Mouse (Mus musculus): ENCODE data around the gene Thbd.

Thbd gene

DNA sequence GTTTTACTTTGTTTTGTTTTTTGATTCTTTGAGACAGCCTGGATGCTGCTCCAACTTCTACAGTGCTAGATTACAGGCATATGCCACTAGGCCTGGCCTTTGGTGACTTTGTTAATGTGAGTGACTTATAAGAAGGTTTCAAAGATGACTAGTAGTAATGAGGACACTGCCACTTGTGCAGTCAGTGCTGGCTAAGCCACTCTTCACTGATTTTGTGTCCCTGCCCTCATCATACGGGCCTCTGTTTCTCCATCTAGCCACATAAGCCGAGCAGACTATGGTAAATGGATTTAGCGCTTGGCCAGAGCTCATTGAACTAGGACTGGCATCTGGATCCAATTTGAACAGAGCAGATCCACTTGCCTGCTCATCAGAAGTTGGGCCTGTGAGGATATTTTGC lies 21.5 kb downstream of the Thbd start:
- DNase-seq, result no peak

DNA sequence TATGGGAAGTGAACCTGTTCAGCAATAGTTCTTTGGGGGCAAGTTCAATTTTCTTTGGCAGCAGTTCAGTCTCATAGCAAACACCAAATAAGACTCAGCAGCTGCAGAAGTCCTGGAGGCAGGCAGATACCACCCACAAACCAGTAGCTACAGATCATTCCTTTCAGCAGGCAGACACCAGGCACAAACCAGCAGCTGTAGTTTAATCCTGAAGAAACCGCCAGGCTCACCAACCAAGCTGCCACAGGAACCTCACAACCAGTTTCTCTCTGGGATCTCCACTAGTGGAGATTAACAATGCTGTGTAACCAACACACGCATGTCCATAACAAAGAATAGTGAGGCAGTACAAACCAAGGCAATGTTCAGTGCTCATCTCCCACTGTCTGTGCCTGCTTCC lies 26.9 kb downstream of the Thbd start:
- DNase-seq, result no peak

DNA sequence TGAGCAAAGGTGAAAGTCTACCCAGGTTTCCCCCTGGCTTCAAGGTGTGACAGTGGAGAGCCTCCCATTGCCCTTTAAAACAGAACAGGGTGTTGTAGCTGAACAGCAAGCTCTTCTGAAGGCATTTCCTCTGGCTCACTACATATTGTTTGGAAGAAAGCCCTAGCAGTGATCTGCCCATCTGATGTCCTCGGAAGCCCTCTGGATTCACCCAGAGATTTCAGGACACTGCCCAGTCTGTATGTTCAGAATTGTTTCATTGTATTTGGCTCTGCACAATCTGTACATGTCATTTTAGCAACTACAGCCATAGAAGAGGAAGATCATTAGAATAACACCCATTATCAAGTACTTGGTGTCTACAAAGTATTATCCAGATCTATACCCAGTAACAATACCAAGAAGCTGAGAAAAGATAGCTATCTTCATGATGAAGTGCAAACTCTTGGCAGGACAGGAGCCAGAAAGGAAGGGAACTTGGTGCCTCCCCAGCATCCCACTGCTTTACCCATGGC lies 28.0 kb downstream of the Thbd start:
- DNase-seq, result no peak

DNA sequence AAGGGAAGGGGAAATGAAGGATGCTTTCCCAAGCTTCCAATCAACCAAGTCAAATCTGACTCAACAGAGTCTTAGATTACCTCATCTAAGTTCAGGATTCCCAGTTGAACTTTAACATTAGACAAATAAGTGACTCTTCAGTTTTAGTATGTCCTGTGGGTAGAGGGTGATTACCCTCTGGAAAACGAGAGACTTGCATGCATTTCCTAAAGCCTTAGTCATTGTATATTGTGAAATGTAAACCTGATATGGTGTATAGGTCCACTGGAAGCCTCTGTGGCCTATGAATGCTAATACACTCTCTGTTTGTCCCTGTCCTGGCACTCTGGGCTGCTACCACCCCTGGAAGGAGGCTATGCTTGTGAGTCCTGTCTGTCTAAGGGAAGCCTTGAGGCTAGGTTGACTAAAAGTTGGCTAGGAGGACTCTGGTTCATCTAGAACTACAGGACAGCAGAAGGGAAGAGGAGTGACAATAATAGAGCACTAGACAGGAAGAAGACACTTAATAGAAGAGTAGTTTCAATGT lies 29.1 kb downstream of the Thbd start:
- no peak for DNase-seq

DNA sequence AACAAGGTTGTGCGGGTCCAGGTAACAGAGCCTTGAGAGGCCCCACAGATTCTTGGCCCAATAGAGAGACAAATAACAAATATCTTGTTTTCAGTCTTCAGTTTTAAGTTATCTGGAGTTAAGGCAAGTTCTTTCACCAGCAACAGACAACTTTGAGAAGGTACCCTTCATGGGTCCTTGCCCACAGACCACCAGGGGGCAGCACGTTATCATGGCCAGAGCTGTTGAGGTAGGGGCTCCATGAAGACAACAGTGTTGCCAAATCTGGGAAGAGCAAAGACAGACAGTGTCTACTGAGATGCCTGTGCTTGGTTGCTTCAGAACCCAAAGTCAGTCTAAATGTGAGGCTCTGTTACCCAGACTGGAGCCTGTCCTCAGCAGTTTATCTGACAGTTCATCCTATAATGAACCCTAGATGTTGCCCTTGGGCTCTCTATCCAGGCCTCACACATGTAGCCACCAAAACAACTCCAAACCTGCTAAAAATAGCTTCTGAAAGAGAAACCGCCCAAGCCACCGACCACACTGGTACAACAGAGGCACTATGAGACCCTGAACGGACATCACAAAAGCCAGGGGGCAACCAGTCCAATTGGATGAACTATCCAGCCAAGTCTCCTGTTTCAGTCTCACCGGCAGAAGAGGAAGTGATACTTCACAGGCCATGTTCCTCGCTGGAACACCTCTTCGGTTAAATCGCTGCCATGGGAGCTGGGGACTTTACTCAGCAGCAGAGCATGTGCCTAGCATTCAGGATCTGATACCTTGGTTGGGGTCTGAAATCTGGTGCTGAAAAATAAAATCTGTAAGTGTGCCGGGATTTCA lies 32.5 kb downstream of the Thbd start:
- DNase-seq, result peak; percentile 58

DNA sequence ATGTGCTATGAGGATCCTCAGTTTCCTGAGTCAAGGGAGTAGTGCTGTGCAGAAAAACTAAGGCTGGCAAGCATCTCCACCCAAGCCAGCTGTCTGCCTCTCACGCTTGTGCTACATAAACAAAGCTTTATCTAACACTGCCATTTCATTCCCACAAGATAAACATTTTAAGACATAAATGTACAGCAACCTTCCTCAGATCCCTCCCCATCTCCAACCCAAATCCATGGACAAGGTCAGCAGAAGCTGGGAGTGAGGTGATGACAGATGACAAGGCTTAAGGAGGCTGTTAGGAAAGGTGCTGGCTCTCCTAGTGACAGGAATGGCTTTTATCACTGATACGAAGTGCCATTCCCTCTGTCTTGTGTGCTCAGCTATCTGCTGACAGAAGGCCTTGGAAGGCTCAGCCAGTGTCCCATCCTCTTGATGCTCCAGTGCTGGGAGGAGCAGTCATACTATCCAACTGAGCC lies 34.4 kb downstream of the Thbd start:
- DNase-seq, result no peak

DNA sequence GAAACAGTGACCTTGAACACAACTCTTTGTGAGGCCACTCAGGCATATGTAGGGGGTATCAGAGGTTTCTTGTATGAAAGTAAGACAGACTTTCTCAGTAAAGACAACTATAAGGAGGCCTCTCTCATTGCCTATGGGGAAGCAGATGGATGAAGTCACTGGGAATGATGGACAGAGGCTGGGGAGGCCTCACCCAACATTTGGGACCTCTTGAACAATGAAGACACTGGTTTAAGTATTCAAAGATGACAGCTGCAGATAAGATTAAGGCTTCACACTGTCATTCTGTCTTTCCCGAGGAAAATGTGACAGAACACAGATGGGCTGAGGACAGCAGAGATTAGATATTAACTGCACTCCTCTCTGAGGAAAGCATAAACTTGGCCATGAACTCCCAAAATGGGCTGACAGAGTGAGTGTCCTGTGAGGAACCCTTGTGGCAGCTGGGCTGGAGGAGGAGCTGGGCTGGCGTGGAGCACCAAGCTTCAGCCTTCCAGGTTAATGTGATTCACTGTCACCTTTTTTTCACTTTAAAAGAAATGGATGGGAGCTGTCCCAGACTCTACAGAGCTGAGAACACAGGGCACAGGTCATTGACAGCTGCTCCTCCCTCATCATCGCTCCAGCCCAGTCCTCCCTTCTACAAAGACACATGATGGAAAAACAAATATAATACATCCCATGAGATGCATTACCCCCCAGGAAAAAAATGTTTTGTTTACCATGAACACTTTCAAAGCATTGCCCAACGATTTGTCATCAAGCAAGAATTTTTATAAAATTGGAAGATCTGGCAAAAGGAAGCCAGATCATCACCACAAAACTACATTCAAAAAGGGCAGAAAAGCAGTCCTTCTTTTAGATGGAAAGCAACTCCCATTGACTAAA lies 36.0 kb downstream of the Thbd start:
- no peak for DNase-seq

DNA sequence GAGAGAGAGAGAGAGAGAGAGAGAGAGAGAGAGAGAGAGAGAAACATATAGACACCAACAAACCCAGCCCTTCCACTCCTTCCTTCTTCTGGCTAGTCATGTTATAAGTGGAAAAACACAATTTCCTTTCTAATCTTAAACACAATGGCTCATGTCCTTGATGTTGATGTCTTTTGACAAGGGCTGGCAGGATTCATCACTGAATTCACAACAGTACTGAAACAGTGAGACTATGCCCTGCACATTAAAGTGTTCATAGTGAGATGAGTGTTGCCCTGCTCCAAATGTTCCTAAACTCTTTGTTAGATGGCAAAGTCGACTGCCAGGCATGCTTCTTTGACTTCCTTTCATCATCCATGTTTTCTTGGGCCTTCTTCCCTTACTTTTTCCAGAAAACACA lies 42.8 kb downstream of the Thbd start:
- no peak for DNase-seq

DNA sequence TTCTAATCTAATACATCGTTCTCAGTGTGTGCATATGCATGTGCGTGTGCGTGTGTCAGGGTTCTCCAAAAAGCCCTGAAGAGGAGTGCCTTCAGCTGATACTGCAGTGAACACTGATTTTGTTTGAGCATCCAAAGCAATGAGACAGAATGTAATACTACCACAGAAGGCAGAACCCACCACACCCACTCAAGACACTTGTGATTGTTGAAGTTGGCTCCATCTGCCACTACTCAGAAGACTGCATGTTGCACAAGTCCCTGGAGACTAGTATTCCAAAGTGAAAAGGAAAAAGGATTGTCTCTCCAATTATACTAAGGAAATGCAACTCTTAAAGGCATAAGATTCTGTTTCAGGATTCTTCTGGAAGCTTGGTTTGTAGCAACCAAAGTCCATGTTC lies 43.5 kb downstream of the Thbd start:
- DNase-seq, result no peak

DNA sequence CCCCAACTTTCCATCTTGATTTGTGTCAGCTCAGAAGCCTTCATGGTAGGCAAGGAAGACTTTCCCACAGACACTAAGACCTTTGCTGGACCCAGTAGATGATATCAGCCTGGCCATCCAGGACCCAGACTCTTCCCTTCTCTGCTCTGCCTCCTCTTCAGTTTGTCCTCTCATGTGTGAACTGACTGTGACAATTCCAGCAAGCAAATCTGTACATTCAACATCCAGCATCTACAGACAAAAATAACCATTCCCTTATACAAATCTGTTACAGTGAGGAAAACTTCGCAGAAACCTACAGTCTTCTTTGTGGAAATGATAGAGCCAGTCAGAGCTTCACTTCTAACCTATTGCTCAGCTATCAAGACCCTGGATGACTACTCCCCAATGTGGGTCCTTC lies 50.8 kb downstream of the Thbd start:
- DNase-seq, result no peak

Data from liver (tissue).